Mouse (Mus musculus): ENCODE measurements at regions not wholly inside any gene's neighbourhood (a gene's known extent, or its start where the extent isn't known, plus 50 kb on each side); places are given as distances from the start of the nearest gene placed in this dataset.

DNA sequence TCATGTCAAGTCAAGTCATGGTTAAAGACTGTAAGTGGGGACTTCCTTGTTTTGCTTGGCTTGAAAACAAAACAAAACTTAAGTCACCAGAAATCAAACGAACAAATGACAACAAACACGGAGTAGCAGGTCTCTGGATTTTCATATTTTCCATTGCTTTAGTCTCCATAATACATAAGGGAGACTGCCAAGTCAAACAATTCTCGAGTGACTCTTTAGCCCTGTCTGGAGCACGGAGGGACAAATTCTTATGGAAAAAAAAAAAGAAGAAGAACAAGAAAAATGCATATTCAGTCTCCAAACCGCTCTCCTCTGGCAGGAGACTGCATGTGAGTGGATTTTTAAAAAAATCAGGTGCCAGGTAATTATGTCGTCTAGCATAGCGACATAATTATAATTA is 129.6 kb upstream of the Med14 start:
- no peak for DNase-seq (ENCODE audit: extremely low spot score in 1 of 2, low spot score in 1 of 2)

DNA sequence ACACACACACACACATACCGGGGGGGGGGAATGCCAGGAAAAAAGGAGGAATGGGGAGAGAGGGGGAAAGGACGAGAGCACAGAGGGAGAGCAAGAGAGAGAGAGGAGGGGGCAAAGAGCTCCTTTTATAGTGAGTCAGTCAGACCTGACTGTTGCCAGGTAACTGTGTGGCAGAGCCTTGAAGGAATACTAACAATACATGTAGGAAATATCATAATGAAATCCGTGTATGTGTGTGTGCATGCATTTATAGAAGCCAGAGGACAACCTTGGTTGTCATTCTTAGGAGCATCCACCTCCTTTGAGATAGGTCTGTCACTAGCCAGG is 127.6 kb upstream of the Med14 start:
- DNase-seq (ENCODE audit: extremely low spot score in 1 of 2, low spot score in 1 of 2): no peak

DNA sequence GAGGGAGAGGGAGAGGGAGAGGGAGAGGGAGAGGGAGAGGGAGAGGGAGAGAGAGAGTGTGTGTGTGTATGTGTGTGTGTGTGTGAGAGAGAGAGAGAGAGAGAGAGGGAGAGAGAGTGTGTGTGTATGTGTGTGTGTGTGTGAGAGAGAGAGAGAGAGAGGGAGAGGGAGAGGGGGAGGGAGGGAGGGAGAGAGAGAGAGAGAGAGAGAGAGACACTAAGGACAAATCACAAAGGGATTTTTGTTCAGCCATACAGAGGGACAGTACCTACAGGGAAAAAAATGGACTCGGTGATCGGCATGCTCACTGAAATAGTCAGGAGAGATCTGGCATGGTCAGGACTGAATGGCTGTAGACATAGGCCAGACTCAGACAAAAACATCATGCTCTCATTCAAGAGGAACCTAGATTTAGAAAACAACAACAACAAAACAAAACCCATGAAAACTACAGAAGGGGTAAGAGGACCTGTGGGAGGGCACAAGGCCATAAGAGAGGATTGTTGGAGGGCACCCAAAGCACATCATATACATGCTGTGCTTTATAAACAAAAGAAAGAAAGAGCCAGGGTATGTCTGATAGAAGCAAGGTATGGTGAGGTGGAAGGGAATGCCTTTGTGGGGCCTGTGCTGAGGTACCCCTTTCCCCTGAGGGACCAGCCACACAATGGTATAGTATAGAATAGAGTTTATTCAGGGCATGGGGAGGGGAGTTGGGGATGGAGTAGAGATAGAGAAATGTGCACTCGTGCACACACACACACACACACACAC is 127.0 kb upstream of the Med14 start:
- no peak for DNase-seq (ENCODE audit: extremely low spot score in 1 of 2, low spot score in 1 of 2)

DNA sequence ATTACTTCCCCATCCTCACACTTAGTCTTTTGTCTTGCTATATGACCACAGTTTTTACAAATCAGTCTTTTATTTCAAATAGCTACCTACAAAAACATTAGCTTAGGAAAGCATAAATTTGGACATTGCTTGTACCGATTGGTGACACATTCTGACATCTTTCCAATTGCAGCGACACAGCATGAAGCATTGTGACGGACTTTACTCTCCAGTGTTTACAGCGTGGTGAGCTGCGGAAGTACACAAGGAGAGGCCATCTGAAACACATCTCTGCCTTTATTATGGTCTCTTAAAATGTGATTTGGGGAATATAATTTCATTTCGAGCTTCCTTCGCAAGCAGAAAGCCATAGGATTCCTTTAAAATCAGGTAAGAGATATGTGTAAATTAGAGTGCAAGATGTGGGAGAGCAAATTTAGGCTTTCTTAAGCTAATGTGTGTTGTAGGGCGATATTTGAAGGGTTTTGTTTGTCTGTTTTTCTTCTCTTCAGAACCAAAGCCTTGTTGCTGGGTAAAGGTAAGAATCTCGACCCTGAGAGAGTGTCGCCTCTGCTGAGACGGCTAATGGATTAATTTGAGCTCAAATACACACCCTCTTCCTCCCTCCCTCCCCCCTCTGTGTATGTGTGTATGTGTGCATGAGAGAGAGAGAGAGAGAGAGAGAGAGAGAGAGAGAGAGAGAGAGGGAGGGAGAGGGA is 126.3 kb upstream of the Med14 start:
- no peak for DNase-seq (ENCODE audit: extremely low spot score in 1 of 2, low spot score in 1 of 2)

DNA sequence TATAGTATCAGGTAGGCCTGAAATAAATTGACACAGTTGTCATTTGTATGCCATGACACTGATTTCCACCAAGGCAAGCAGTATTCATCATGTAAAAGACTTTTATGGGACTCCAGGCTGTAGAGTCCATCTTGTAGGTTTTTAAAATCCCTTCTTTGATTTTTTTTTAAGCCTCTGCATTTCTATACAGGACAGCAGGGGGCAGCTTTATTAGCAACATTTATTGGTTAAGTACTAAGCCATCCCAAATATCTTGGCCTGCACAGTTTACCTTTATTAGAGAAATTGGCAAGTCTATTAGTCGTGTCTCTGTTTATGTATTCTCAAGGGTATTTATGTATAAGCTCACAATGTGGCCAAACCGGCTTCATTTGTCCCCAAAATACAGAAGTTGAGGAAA is 125.6 kb upstream of the Med14 start:
- DNase-seq (ENCODE audit: extremely low spot score in 1 of 2, low spot score in 1 of 2): no peak

- no peak for DNase-seq (ENCODE audit: extremely low spot score in 1 of 2, low spot score in 1 of 2)
Measured at GRCm38 (mm10) chrX:12886160-12887048, 124.5 kb upstream of the Med14 start.

DNA sequence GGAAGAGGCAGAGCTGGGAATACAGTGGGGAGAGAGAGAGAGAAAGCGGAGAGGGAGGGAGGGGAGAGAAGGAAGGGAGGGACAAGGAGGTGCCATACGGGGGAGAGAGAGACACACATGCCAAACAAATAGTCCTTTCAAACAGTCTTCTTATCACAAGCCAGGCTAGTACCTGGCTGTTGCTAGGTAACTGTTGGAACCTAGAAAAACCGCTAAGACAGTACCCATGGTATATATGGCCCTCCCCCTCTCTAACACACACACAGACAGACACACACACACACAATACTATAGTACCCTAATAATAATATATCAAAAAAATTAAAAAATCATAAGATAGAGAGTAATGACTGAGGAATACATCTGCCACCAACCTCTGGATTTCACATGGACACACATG is 117.4 kb upstream of the Med14 start:
- no peak for DNase-seq (ENCODE audit: extremely low spot score in 1 of 2, low spot score in 1 of 2)

- no peak for DNase-seq (ENCODE audit: extremely low spot score in 1 of 2, low spot score in 1 of 2)
Measured at GRCm38 (mm10) chrX:12877506-12877905, 115.6 kb upstream of the Med14 start.

DNA sequence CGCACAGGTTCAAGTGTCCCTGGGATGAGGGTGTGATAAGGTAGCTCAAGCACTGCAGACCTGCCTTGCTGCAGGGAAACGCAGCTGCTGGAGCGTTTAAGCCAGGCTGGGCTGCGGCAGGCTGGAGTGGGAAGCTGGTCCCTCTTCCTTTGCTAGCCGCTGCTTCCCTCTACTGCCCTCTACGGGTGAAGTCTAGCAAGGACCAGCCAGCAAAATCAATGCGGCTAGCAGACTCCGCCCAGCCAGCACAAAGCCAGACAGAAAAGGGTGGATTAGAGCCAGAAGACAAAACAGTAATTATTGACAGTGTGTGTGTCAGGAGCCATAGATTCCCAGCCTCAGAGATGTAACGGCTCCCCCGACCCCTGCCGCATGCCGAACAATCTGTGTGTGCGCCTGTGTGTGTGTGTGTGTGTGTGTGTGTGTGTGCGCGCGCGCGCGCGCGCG is 111.8 kb upstream of the Med14 start:
- peak; percentile 30 to 90 for DNase-seq (ENCODE audit: extremely low spot score in 1 of 2, low spot score in 1 of 2)

GRCm38 (mm10) chrX:12873230-12873629 is 111.4 kb upstream of the Med14 start:
- no peak for DNase-seq (ENCODE audit: extremely low spot score in 1 of 2, low spot score in 1 of 2)

DNA sequence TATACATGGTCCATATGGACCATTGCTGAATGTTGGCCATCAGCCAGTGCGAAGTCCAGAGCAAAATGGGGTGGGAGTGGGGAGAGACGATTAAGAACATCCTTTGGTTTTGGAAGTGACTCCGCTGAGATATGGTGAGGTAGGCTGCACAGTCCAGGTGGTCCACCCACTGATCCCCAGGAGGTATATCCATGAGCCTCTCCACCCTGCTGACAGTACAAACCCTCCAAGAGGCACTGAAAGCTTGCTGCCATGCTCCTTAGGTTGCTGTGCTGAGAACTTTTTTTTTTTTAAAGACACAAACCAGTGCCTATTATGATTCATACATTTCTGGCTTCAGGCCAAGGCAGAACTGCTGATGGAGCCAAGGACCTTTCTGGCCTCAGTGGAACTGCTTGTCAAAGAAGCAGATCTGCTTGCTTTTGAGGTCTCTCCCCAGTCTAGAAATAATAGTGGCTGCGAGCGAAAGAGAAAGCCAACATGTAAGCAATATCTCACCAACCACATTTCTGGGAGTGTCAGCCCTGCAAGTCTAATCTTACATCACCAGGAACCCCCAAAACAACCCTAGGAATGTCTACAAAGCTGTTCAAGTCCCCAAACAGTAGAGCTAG is 105.1 kb upstream of the Med14 start:
- DNase-seq (ENCODE audit: extremely low spot score in 1 of 2, low spot score in 1 of 2): no peak

DNA sequence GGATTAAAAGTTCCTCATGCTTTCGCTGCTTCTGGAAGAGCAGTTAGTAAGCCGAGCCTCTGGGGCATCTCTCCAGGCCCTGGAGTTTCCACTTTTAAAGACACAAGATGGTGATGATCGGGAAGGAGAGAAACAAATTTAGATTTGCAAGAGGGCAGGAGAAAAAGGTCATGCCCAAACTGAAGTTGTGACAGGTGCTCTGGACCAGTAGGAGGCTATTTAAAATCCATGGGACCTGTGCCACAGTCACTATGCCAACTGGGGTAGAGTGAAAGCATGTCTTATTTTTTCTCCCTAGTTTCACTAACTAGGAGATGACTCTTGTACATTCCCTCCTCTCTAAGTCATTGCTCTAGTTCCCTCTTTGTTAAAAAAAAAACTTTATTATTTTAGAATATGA is 104.3 kb upstream of the Med14 start:
- no peak for DNase-seq (ENCODE audit: extremely low spot score in 1 of 2, low spot score in 1 of 2)

GRCm38 (mm10) chrX:12860168-12860567 is 98.3 kb upstream of the Med14 start:
- DNase-seq (ENCODE audit: extremely low spot score in 1 of 2, low spot score in 1 of 2): no peak

DNA sequence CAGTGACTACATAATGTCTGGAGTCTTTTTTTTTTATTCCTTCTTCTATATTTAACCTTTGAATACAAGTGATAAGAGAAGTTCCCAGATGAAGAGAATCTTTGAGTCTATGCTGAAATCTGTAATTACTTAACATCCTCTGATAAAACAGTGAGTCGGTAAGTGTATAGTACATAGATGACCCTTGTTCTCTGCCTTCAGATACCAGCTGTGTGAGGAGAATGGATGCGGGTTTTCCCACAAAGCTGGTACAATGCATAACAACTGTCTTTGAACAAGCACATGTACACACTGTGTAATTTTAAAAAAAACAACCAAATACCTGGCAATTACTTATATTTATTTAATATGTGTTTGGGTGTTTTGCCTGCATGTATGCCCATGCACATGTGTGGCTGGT is 96.9 kb upstream of the Med14 start:
- no peak for DNase-seq (ENCODE audit: extremely low spot score in 1 of 2, low spot score in 1 of 2)

DNA sequence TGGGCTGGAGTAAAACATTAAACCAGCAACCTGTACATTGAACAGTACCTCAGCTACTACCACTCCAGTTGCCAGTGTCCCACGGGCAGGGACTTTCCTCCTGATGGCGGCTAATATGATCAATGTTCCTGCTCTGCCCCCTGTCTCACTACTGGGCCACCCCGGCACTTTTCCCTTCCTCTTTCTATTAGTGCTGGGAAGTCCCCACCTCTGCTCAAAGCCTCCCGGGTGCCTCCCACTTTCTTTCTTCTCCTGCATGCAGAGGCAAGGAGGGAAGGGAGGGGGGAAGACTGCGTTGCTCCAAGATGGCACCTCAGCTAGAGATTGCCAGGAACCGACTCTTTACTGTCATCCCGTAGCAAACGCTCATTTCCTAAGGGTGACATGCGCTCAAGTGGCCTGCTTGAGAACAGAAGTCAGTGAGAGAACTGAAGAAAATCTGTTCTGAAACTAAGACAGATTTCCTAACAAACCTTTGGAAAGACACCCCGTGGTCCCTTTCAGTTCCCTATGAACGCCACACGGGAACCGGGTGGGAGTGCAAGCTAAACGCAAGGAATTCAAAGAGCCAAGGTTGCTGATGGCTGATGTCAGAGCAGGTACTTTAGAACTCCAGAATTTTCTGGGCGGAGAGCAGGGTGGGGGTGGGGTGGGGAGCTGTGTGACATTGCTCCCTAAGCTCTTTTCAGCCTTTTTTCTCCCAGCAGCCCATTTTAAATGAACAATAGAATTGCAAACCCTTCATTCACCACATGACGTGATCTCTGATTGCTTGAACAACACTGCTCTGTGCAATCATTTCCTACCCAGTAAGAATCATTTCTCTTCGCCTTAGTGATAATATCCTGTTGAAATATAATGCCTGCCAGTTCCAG is 96.2 kb upstream of the Med14 start:
- peak; percentile 6 to 43 for DNase-seq (ENCODE audit: extremely low spot score in 1 of 2, low spot score in 1 of 2)

DNA sequence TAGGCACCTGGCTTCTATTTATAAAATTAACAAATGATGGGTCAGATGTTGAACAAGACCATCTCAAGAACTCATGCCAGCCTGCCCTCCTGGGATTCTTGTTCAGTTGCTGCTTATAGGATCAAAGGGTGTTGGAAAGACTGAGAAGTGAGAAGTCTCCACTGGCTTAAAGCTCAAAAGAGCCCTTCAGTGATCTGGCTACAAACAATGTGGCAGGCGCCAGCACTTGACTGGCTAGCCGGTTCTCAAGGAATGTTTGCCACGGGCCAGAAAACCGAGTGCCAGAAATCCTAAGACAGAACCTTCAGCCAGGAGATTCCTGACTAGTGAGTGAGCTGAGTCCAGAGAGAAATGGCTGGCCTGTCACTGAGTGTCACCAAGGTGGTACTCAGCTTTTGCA is 93.6 kb upstream of the Med14 start:
- no peak for DNase-seq (ENCODE audit: extremely low spot score in 1 of 2, low spot score in 1 of 2)

DNA sequence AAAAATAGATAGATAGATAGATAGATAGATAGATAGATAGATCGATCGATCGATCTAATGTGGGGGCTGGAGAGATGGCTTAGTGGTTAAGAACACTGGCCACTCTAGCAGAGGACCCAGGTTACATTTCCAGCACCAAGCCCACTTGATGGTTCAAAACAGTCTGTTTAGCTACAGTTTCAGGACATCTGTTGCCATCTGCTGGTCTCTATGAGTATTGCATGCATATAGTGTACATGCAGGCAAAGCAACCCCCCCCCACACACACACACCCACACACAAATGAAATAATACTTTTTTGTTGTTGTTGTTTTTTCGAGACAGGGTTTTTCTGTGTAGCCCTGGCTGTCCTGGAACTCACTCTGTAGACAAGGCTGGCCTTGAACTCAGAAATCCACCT is 89.8 kb upstream of the Med14 start:
- peak in 1 of 2 experiments; percentile 52 for DNase-seq (ENCODE audit: extremely low spot score in 1 of 2, low spot score in 1 of 2)

GRCm38 (mm10) chrX:12844431-12844830 is 82.6 kb upstream of the Med14 start:
- no peak for DNase-seq (ENCODE audit: extremely low spot score in 1 of 2, low spot score in 1 of 2)

DNA sequence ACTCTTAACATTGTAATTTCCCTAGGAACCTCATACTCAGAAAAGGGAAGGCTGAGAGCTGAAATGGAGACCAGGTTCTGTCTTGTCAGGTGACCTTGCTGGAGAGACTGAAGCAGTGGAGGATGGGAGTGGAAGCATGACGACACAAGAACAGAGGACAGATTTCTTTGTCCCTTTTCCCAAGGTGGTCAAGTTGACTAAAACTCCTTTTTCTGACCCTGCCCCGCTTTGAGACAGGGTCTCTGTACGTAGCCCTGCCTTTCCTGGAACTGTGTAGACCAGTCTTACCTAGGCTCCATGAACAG is 79.1 kb upstream of the Med14 start:
- peak in 1 of 2 experiments; percentile 4 for DNase-seq (ENCODE audit: extremely low spot score in 1 of 2, low spot score in 1 of 2)

Measured in frontal cortex, adult 2 months (tissue).